Mouse (Mus musculus) kidney, embryonic 15.5 days (tissue): ENCODE results near the gene Cemip2. TPM values are rescaled to one million over a fixed set of nuclear protein-coding genes. Genes with fewer than 3 reads are reported as not detected.

ENCODE experiments used
- ATAC-seq: fragments of 200-750 bp; cut with Nextera tagmentation; replicated peaks from 2 replicates; pipeline ENCODE4 v1.8.0; 2017; ENCODE audit warnings: moderate TSS enrichment; ENCODE audit not compliant: low FRiP score
- H3K27ac ChIP-seq: fragments of 300-500 bp; sonication (generic); 2 replicates; pipeline ENCODE4 v1.5.1; 2015; ENCODE audit warnings: mild to moderate bottlenecking, inconsistent platforms
- H3K27me3 ChIP-seq: fragments of 300-500 bp; sonication (generic); 2 replicates; pipeline ENCODE4 v1.6.1; 2015; ENCODE audit warnings: inconsistent platforms
- H3K36me3 ChIP-seq: fragments of 300-500 bp; sonication (generic); 2 replicates; pipeline ENCODE4 v1.6.1; 2015; ENCODE audit warnings: inconsistent platforms
- H3K4me1 ChIP-seq: fragments of 300-500 bp; sonication (generic); 2 replicates; pipeline ENCODE4 v1.6.1; 2015; ENCODE audit warnings: inconsistent platforms
- H3K4me2 ChIP-seq: fragments of 300-500 bp; sonication (generic); 2 replicates; pipeline ENCODE4 v1.6.1; 2015; ENCODE audit warnings: moderate library complexity, mild to moderate bottlenecking, inconsistent platforms
- H3K4me3 ChIP-seq: fragments of 300-500 bp; sonication (generic); replicated peaks from 2 replicates; pipeline ENCODE4 v1.5.1; 2015; ENCODE audit warnings: mild to moderate bottlenecking, inconsistent platforms
- H3K9ac ChIP-seq: fragments of 300-500 bp; sonication (generic); 2 replicates; pipeline ENCODE4 v1.6.1; 2015; ENCODE audit warnings: mild to moderate bottlenecking, inconsistent platforms
- H3K9me3 ChIP-seq: fragments of 300-500 bp; sonication (generic); replicated peaks from 2 replicates; pipeline ENCODE4 v1.6.1; 2016; ENCODE audit warnings: inconsistent platforms
- WGBS: fragments of 180-500 bp; shearing (Covaris S2); methylation state at CpG from one replicate; pipeline ENCODE4 v1.1.7; 2015; ENCODE audit warnings: mixed read lengths; 5-methylcytosine and 5-hydroxymethylcytosine counted together
- polyA plus RNA-seq: library from polyadenylated mRNA; unstranded; fragments of >200 nt; fragmentation: Nextera tagmentation; extraction: Ambion mirVana; gene quantifications from 2 replicates; pipeline ENCODE4 v1.2.1, GENCODE M21; 2015

The Cemip2 gene
- polyA plus RNA-seq, 1 experiment from 2014 or later = 24.5 TPM

- H3K4me2 ChIP-seq = no peak overlapping the region
- peaks cover 64% of the 10 kb centered on the region for H3K36me3 ChIP-seq
- no peaks in the 10 kb centered on the region for H3K9me3 ChIP-seq
- ATAC-seq = no peak
- no peak overlapping the region for H3K9ac ChIP-seq
- H3K27ac ChIP-seq = no peak overlapping the region
- H3K4me1 ChIP-seq = no peaks in the 10 kb centered on the region
- H3K27me3 ChIP-seq = no peaks in the 10 kb centered on the region
- H3K4me3 ChIP-seq = no peak overlapping the region
- WGBS = 72% methylated on average over 4 of the region's 4 CpGs
These were observed 42.0 kb downstream of the Cemip2 start for GRCm38 (mm10) chr19:21820126-21820525.

GRCm38 (mm10) chr19:21821877-21822276 lies 43.7 kb downstream of the Cemip2 start:
- Histone ChIP-seq H3K27me3 (no peaks in the 10 kb centered on the region), H3K4me3 (no peak overlapping the region), H3K9me3 (no peaks in the 10 kb centered on the region), H3K9ac (no peak overlapping the region), H3K4me1 (no peaks in the 10 kb centered on the region), H3K27ac (no peak overlapping the region), H3K36me3 (peaks cover 57% of the 10 kb centered on the region), H3K4me2 (no peak overlapping the region)
- ATAC-seq = peak; percentile 33; the same call in 1 of the 2 replicates
- WGBS = 55% methylated on average over 6 of the region's 6 CpGs

- 92% methylated on average over 5 of the region's 5 CpGs for WGBS
- no peak for ATAC-seq
- Histone ChIP-seq H3K36me3 (peaks cover 52% of the 10 kb centered on the region), H3K4me1 (no peaks in the 10 kb centered on the region), H3K4me2 (no peak overlapping the region), H3K4me3 (no peak overlapping the region), H3K9me3 (no peaks in the 10 kb centered on the region), H3K27ac (no peak overlapping the region), H3K9ac (no peak overlapping the region), H3K27me3 (no peaks in the 10 kb centered on the region)
These were observed 46.0 kb downstream of the Cemip2 start for GRCm38 (mm10) chr19:21824146-21824545.

GRCm38 (mm10) chr19:21825128-21825885 lies 47.2 kb downstream of the Cemip2 start:
- H3K4me1 ChIP-seq = no peaks in the 10 kb centered on the region
- WGBS = 83% methylated on average over 4 of the region's 4 CpGs
- no peak overlapping the region for H3K4me3 ChIP-seq
- H3K4me2 ChIP-seq = no peak overlapping the region
- H3K36me3 ChIP-seq = peaks cover 55% of the 10 kb centered on the region
- H3K27me3 ChIP-seq = no peaks in the 10 kb centered on the region
- ATAC-seq = no peak
- H3K9me3 ChIP-seq = no peaks in the 10 kb centered on the region
- H3K27ac ChIP-seq = no peak overlapping the region
- no peak overlapping the region for H3K9ac ChIP-seq

- H3K9ac ChIP-seq = no peak overlapping the region
- H3K27ac ChIP-seq = peak overlapping the region; percentile 71
- no peaks in the 10 kb centered on the region for H3K9me3 ChIP-seq
- ATAC-seq = no peak
- no peaks in the 10 kb centered on the region for H3K27me3 ChIP-seq
- H3K36me3 ChIP-seq = peaks cover 88% of the 10 kb centered on the region
- no peak overlapping the region for H3K4me3 ChIP-seq
- no peak overlapping the region for H3K4me2 ChIP-seq
- 68% methylated on average over 12 of the region's 12 CpGs for WGBS
- H3K4me1 ChIP-seq = peaks cover 6% of the 10 kb centered on the region
These were observed 55.4 kb downstream of the Cemip2 start for GRCm38 (mm10) chr19:21833416-21833992.

GRCm38 (mm10) chr19:21834952-21835351 lies 56.8 kb downstream of the Cemip2 start:
- Histone ChIP-seq H3K4me3 (no peak overlapping the region), H3K36me3 (peaks cover 82% of the 10 kb centered on the region), H3K9me3 (no peaks in the 10 kb centered on the region), H3K4me2 (no peak overlapping the region), H3K9ac (no peak overlapping the region), H3K27ac (0 out of 2 replicates have a peak overlapping the region, but pooled peaks have one; percentile 13), H3K27me3 (no peaks in the 10 kb centered on the region), H3K4me1 (peaks cover 6% of the 10 kb centered on the region)
- 85% methylated on average over 7 of the region's 7 CpGs for WGBS
- no peak for ATAC-seq

GRCm38 (mm10) chr19:21850721-21851120 lies 72.6 kb downstream of the Cemip2 start:
- peaks cover 82% of the 10 kb centered on the region for H3K36me3 ChIP-seq
- no peaks in the 10 kb centered on the region for H3K4me1 ChIP-seq
- 90% methylated on average over 10 of the region's 10 CpGs for WGBS
- H3K27me3 ChIP-seq = no peaks in the 10 kb centered on the region
- H3K4me3 ChIP-seq = no peak overlapping the region
- no peaks in the 10 kb centered on the region for H3K9me3 ChIP-seq
- H3K27ac ChIP-seq = no peak overlapping the region
- H3K9ac ChIP-seq = no peak overlapping the region
- ATAC-seq = no peak
- no peak overlapping the region for H3K4me2 ChIP-seq

GRCm38 (mm10) chr19:21854526-21855228 lies 76.5 kb downstream of the Cemip2 start:
- H3K27ac ChIP-seq = no peak overlapping the region
- ATAC-seq = no peak
- WGBS = 85% methylated on average over 5 of the region's 5 CpGs

GRCm38 (mm10) chr19:21855421-21856128 lies 77.4 kb downstream of the Cemip2 start:
- no peaks in the 10 kb centered on the region for H3K27me3 ChIP-seq
- H3K9ac ChIP-seq = no peak overlapping the region
- ATAC-seq = no peak
- H3K36me3 ChIP-seq = peaks cover 72% of the 10 kb centered on the region
- H3K4me1 ChIP-seq = no peaks in the 10 kb centered on the region
- H3K9me3 ChIP-seq = no peaks in the 10 kb centered on the region
- no peak overlapping the region for H3K4me3 ChIP-seq
- no peak overlapping the region for H3K4me2 ChIP-seq
- 87% methylated on average over 8 of the region's 8 CpGs for WGBS
- no peak overlapping the region for H3K27ac ChIP-seq

More at GRCm38 (mm10) chr19:21854526-21855228, 76.5 kb downstream of the Cemip2 start:
- Histone ChIP-seq H3K4me2 (no peak overlapping the region), H3K4me3 (no peak overlapping the region), H3K27me3 (no peaks in the 10 kb centered on the region), H3K9me3 (no peaks in the 10 kb centered on the region), H3K36me3 (peaks cover 78% of the 10 kb centered on the region), H3K4me1 (no peaks in the 10 kb centered on the region), H3K9ac (no peak overlapping the region)

GRCm38 (mm10) chr19:21858846-21859521 lies 80.8 kb downstream of the Cemip2 start:
- Histone ChIP-seq H3K4me2 (no peak overlapping the region), H3K27ac (no peak overlapping the region), H3K4me3 (no peak overlapping the region), H3K4me1 (no peaks in the 10 kb centered on the region), H3K9me3 (no peaks in the 10 kb centered on the region), H3K27me3 (no peaks in the 10 kb centered on the region), H3K36me3 (peaks cover 50% of the 10 kb centered on the region), H3K9ac (no peak overlapping the region)
- WGBS = 81% methylated on average over 12 of the region's 12 CpGs
- no peak for ATAC-seq

GRCm38 (mm10) chr19:21860132-21860531 lies 82.0 kb downstream of the Cemip2 start:
- no peaks in the 10 kb centered on the region for H3K9me3 ChIP-seq

More at GRCm38 (mm10) chr19:21860132-21860531, 82.0 kb downstream of the Cemip2 start:
- Histone ChIP-seq H3K4me2 (no peak overlapping the region), H3K4me1 (no peaks in the 10 kb centered on the region), H3K36me3 (peaks cover 38% of the 10 kb centered on the region), H3K9ac (no peak overlapping the region), H3K27me3 (no peaks in the 10 kb centered on the region), H3K4me3 (no peak overlapping the region), H3K27ac (no peak overlapping the region)
- no peak for ATAC-seq
- 73% methylated on average over 5 of the region's 5 CpGs for WGBS
